Mouse (Mus musculus) thymus, adult 2 months (tissue): ENCODE measurements around the gene Gp1bb. TPM values are rescaled to one million over a fixed set of nuclear protein-coding genes. Genes with fewer than 3 reads are reported as not detected.
A peak's percentile ranks its signal among the peaks of the same experiment; 100 is the strongest.

Experiments
- DNase-seq: peaks from one replicate; pipeline ENCODE4 v3.0.0; 2021
- H3K27ac ChIP-seq: fragments of 200-500 bp; 2 replicates; pipeline ENCODE4 v1.5.1; 2012; ENCODE audit warnings: low read length, control low read depth; ENCODE audit not compliant: control insufficient read depth, insufficient read depth
- H3K27me3 ChIP-seq: fragments of 200-500 bp; 2 replicates; pipeline ENCODE4 v1.6.1; 2012; ENCODE audit warnings: mild to moderate bottlenecking, low read length, moderate library complexity, mixed read lengths; ENCODE audit not compliant: control insufficient read depth, insufficient read depth
- H3K36me3 ChIP-seq: fragments of 200-500 bp; 2 replicates; pipeline ENCODE4 v1.6.1; 2012; ENCODE audit warnings: mild to moderate bottlenecking, low read length, moderate library complexity; ENCODE audit not compliant: control insufficient read depth, insufficient read depth
- H3K4me1 ChIP-seq: fragments of 200-500 bp; replicated peaks from 2 replicates; pipeline ENCODE4 v1.6.1; 2012; ENCODE audit warnings: low read length; ENCODE audit not compliant: control insufficient read depth, insufficient read depth
- H3K4me3 ChIP-seq: fragments of 200-500 bp; 2 replicates; pipeline ENCODE4 v1.5.1; 2012; ENCODE audit warnings: mild to moderate bottlenecking, low read length, control low read depth, moderate library complexity; ENCODE audit not compliant: control insufficient read depth, insufficient read depth
- CTCF ChIP-seq: fragments of 200-500 bp; IDR thresholded peaks from 2 replicates; pipeline ENCODE4 v1.5.1; 2012; ENCODE audit warnings: mild to moderate bottlenecking, control low read depth, low read length, moderate library complexity, borderline replicate concordance; ENCODE audit not compliant: control insufficient read depth, poor library complexity, insufficient read depth; ENCODE audit errors: extremely low read depth
- POLR2A ChIP-seq: fragments of 200-500 bp; IDR thresholded peaks from 2 replicates; pipeline ENCODE4 v1.6.1; 2012; ENCODE audit warnings: mild to moderate bottlenecking, low read length, control low read depth, moderate library complexity; ENCODE audit not compliant: control insufficient read depth, poor library complexity, insufficient read depth; ENCODE audit errors: extremely low read depth
- WGBS: fragments of 180-500 bp; shearing (Covaris S2); methylation state at CpG from one replicate; pipeline ENCODE4 v1.1.7; 2018; 5-methylcytosine and 5-hydroxymethylcytosine counted together
- polyA plus RNA-seq: library from polyadenylated mRNA; depleted of rRNA; stranded (reverse); fragments of >200 nt; gene quantifications from 2 replicates; pipeline ENCODE4 v1.2.3, GENCODE M21; 2012

The Gp1bb gene
- polyA plus RNA-seq, 1 experiment = 1.1 TPM

DNA sequence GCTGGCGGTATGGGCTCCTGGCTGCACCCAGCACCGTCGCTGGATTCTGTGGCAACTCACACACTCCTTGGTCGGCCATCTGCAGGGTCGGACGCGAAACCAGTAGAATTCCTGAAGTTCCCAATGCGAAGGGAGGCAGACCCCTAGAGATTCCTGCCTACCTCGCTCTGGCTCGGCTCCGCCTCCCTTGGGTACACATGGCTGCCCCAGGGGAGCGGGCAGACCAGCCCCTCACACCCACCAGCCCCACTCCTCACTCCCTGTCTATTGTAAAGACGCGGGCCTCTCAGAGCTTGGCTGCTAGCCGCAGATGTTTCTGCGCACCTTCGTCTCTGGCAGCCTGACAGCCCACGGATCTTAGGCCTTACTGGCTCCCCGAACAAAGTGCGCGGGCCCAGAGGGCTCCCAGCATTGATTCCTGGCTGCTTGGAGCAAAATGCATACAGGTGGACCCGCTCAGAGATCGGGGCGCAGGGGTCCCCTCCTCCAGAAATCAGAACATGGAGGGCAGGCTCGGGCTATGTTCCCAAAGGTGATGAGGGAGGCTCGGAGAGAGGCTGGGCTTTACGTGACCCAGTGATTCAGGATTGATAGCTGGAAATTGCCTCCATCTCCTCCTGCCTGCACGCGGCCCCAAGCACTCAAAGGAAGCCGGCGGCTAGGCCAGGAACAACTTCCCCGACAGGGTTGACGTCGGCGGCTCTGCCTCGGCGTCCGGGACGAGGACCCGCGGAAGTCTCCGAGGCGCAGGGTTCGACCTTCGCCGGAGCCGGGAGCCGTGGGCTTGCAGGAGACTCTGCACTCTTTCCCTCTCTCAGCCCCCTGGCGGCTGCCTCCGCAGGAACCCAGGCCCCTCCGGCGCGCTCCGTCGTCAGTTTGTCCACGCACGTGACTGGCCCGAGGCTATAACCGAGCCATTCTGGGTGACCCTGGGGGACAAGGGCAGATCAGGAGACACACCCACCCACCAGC lies 30.9 kb downstream of the Gp1bb start:
- 12% methylated on average over 59 of the region's 59 CpGs for WGBS
- DNase-seq = peak; percentile 56
- TF ChIP-seq CTCF (peak; percentile 52; the same call in 1 of the 2 replicates), POLR2A (no peak)
- H3K4me3 ChIP-seq = no peak overlapping the region
- H3K4me1 ChIP-seq = peaks cover 14% of the 10 kb centered on the region
- peaks cover 20% of the 10 kb centered on the region; the same call in 1 of the 2 replicates for H3K27me3 ChIP-seq
- H3K36me3 ChIP-seq = no peaks in the 10 kb centered on the region
- H3K27ac ChIP-seq = no peak overlapping the region

DNA sequence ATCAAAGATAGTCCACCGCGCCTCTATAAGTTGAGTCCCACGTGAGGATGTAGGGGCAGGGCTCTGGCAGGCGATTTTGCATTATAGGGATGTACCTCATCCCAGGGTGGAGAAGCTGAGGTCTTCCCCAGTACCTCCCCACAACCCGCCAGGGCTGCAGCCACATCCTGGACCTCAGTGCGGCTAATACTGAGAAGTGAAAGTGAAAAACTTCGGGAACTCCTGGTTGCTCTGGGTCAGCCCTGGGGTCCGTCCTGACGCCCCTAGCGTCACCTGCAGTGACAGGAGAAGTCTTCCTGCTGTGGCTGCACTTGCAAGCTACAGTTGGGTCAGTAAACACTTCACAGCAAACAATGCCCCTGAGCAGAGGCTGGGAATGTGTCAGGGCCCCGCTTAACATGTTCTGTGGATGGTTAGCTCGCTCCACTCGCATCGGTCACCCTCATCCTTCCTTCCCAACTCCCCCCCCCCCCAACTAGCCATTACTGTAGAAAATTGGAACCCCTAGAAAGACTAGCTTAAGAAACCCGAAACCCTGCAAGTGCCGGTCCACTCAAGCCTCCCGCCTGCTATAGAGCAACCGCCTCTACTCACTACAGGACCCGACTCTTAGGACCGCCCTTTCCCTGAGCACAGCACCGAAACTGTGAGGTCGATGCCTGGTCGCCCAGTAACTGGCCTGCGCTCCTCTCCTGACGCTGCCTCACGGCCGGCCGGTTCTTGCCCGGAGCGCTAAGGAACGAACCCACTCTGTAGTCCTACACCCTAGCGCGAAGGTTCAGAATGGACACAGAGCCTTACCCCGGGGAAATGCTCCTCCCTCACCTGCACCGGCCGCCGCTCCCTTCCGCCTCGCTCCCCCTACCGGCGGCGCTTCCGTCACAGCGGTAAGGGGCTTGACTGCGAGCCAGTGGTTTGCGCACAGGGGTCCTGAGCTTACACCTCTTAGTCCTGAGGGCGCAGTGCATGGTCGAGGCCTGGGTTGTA lies 32.1 kb downstream of the Gp1bb start, which contains the start of gene Tbx1:
Gene Tbx1, minus strand, starts transcription at position 868 of the 987 bp plus-strand sequence.
- H3K27ac ChIP-seq = no peak within 1 kb of the TSS
- DNase-seq = peak; percentile 72
- TF ChIP-seq CTCF (peak; percentile 90), POLR2A (no peak)
- no peaks in the 10 kb centered on the region for H3K36me3 ChIP-seq
- peaks cover 20% of the 10 kb centered on the region; the same call in 1 of the 2 replicates for H3K27me3 ChIP-seq
- peaks cover 14% of the 10 kb centered on the region for H3K4me1 ChIP-seq
- 3% methylated on average over 48 of the region's 48 CpGs for WGBS
- H3K4me3 ChIP-seq = peak within 1 kb of the TSS; percentile 44

DNA sequence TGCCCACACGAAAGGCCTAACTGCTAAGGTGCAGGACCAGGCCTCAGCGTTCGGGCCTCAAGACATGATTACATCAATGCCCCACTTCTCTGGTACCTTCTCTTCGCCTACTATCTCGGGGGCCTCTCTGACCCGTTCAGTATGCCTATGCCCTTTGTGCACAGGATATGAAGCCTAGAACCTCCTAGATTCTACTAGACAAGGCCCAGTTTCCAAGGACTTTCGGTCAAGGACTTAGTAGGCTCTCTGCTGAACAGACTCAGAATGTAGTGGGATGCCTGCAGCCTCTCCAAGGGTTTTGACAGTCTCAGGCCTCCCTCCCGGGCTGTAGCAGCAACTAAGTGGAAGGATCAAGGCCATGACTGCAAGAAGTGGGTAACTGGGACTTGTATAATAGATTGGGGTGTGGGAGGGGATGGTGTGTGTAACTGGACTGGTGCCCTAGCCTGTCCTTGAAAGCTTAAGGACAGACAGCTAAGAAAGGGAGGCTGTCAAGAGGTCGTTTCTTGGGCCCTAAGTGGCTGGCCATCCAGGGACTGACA lies 33.1 kb downstream of the Gp1bb start:
- TF ChIP-seq POLR2A = no peak
- no peak for TF ChIP-seq CTCF
- Histone ChIP-seq H3K4me1 (peaks cover 14% of the 10 kb centered on the region), H3K4me3 (no peak overlapping the region), H3K36me3 (no peaks in the 10 kb centered on the region), H3K27me3 (peaks cover 20% of the 10 kb centered on the region; the same call in 1 of the 2 replicates), H3K27ac (no peak overlapping the region)
- DNase-seq = no peak
- WGBS = 82% methylated on average over 9 of the region's 9 CpGs

DNA sequence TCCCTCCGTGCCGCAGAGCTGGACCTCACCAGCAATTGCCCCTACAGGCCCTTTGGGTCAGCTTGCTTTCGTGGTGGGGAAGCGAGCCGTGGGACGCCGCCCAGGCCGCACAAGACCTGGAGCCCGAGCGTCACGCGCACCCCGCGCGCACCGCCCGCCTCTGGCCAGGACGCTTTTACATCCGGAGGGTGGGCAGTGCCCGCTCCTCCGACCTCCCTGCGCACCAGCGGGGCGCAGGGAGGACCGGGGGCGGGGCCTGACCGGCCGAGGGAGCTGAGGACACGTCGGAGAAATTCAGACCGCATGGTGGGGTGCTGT lies 33.5 kb downstream of the Gp1bb start:
- H3K4me1 ChIP-seq = peaks cover 14% of the 10 kb centered on the region
- 26% methylated on average over 31 of the region's 31 CpGs for WGBS
- DNase-seq = no peak
- peaks cover 24% of the 10 kb centered on the region; the same call in 1 of the 2 replicates for H3K27me3 ChIP-seq
- TF ChIP-seq POLR2A = no peak
- TF ChIP-seq CTCF = no peak
- no peaks in the 10 kb centered on the region for H3K36me3 ChIP-seq
- H3K4me3 ChIP-seq = no peak overlapping the region
- H3K27ac ChIP-seq = no peak overlapping the region

DNA sequence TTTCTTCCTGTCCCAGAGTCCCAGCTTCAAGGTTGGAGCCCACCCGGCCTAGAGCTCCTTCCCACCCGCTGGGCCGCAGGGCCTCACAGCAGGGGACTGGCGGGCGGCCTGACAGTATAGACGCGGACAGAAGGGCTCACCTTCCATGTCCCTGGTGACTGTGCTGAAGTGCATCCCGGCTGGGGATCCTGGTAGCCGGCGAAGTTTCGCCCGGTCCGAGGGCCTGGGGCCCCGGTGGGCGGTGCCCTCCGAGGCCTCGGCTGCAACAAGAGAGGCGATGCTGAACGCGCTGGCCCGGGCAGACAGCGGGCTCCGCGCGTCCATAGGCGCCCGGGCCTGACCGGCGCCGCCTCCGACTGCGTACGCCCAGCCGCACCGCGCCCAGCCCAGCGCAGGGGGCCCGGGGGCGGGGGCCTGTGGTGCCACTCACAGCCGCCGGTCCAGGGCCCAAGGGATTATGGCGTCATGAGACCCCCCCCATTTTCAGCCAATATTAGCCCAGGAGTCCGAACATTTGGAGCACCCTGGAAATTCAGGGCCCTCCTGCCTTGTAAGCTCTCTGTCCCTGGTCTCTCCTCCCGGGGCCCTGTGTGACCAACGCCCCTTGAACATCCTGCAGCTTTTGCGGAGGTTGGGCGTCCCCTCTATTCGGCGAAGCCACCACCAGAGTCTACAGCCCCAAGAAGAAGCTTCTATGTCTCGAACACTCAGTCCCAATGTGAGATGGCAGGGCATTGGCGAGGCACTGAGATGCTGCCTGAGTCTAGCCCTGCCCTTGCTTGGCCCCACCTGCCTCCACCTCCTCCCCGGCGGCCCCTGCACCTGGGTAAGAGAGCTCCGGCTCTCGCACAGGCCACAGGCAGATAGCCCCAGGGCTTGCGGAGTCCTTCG lies 34.1 kb downstream of the Gp1bb start:
- peaks cover 30% of the 10 kb centered on the region; the same call in 1 of the 2 replicates for H3K27me3 ChIP-seq
- H3K27ac ChIP-seq = no peak overlapping the region
- WGBS = 12% methylated on average over 57 of the region's 57 CpGs
- peaks cover 14% of the 10 kb centered on the region for H3K4me1 ChIP-seq
- TF ChIP-seq POLR2A (no peak), CTCF (no peak)
- no peak for DNase-seq
- H3K36me3 ChIP-seq = no peaks in the 10 kb centered on the region
- no peak overlapping the region for H3K4me3 ChIP-seq
